Mouse (Mus musculus) yolk sac, embryonic 10.5 days (tissue): ENCODE data around the gene Slc26a10.

ENCODE experiments used
- DNase-seq: peaks from one replicate; pipeline ENCODE4 v3.0.0-alpha.2; 2017; ENCODE audit warnings: low spot score

Slc26a10 gene

GRCm38 (mm10) chr10:127179871-127180694 is at the start of gene Slc26a10:
Gene Slc26a10, minus strand, starts transcription at chr10:127180645.
- no peak for DNase-seq

- peak; percentile 44 for DNase-seq
Observed at GRCm38 (mm10) chr10:127228897-127229296, 48.5 kb upstream of the Slc26a10 start.

- no peak for DNase-seq
Observed at GRCm38 (mm10) chr10:127227163-127227562, 46.7 kb upstream of the Slc26a10 start.

DNA sequence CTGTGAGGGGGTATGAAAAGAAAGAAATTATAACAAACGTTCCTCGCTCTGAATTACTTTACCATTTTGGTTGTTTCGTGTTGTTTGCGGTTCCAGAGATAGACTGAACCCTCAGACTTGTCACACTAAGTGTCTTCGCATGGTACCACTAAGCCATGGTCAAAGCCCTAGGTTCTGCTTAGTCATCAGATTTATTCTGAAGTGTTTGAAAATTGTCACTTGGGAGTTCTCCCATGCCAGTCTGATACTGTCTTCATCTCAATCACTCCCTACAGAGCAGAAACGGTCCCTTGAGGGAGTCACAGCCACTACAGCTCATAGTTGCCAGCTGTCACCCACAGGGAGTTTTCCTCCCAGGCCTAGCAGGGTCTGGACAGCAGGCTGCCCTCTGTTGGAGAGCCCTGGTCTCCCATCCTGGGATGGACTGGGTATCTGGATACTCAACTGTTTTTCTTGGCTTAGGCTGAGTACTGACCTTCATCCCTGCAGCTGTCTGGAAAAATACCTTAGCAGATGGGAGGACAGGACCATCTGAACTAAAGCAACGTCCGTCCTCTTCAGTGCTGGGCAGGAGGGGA is 46.0 kb upstream of the Slc26a10 start:
- DNase-seq = no peak

- DNase-seq = no peak
Observed at GRCm38 (mm10) chr10:127225732-127226131, 45.3 kb upstream of the Slc26a10 start.

DNA sequence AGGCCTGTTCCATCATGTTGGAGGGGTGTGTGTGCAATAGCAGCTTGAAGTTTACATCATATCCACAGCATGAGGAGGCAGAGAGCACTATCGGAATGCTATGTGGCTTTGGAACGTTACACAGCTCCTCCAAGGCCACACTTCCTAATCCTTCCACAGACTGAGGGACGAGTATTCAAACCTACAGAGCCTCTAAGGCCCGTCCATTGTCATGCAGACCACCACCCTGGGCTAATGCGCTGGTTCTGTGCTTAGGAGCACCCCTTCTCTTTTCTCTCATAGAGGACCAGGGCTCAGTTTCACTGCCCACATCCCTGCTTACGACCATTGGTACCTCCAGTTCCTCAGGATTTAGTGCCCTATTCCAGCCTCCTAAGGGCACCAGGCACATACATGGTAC is 44.8 kb upstream of the Slc26a10 start:
- DNase-seq = no peak

DNA sequence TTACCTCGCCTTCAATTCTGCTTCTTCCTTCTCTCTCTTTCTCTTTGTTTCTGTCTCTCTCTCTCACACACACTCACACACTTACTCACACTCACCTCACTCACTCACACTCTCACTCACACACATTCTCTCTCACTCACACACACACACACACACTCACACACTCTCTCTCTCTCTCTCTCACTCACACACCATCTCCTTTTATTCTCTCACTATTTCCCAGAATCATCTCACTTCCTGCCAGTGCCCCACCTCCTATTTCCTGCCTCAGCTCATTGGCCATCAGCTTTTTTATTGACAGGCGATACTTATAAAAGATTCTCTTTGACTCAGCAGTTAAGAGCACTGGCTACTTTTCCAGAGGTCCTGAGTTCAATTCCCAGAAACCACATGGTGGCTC is 37.9 kb upstream of the Slc26a10 start:
- DNase-seq = no peak

DNA sequence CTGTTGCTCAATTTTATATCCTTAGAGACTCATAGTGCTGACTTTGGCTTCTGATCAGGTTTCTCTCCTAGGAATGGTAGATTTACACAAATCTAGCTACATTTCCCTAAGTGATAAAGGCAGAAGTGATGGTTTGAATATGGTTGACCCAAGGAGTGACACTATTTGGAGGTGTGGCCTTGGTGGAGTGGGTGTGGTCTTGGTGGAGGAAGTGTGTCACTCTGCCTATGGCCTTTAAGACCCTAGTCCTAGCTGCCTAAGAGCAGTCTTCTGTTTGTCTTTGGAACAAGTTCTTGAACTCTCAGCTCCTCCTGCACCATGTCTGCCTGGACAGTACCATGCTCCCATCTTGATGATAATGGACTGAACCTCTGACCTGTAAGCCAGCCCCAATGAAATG is 36.7 kb upstream of the Slc26a10 start:
- no peak for DNase-seq

- DNase-seq = no peak
Observed at GRCm38 (mm10) chr10:127216456-127216855, 36.0 kb upstream of the Slc26a10 start.

- DNase-seq = peak; percentile 75
Observed at GRCm38 (mm10) chr10:127214422-127214803, 34.0 kb upstream of the Slc26a10 start.

DNA sequence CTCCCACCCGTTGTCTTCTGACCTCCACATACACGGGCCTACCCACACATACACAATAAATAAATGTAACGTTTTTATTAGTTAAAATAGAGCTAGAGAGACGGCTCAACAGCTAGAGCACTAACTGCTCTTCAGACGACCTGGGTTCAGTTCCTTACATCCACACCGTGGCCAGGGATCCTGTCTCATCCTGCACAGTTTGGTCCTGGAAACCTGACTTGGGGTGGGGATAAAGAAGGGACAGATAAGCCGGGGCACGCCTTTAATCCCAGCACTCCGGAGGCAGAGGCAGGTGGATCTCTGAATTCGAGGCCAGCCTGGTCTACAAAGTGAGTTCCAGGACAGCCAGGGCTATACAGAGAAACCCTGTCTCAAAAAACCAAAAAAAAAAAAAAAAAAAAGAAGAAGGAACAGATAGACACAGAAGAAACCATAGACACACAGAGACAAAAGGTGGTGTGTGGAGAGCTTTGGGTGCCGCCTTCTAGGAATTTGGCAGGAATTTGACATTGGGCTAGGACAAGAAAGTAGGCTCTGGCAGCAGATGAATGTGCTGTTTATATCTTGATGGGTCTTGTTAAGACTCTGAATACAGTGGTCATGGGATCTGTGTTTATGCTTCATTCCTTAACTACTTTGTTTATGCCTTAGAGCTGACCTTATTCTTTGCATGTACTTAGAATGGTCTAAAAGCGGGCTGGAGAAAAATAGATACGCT is 33.4 kb upstream of the Slc26a10 start:
- no peak for DNase-seq

- DNase-seq = no peak
Observed at GRCm38 (mm10) chr10:127213272-127213671, 32.8 kb upstream of the Slc26a10 start.

GRCm38 (mm10) chr10:127211414-127211854 is 31.0 kb upstream of the Slc26a10 start, which contains the start of gene Pip4k2c:
Gene Pip4k2c, minus strand, starts transcription at chr10:127211585.
- DNase-seq = peak; percentile 94

DNA sequence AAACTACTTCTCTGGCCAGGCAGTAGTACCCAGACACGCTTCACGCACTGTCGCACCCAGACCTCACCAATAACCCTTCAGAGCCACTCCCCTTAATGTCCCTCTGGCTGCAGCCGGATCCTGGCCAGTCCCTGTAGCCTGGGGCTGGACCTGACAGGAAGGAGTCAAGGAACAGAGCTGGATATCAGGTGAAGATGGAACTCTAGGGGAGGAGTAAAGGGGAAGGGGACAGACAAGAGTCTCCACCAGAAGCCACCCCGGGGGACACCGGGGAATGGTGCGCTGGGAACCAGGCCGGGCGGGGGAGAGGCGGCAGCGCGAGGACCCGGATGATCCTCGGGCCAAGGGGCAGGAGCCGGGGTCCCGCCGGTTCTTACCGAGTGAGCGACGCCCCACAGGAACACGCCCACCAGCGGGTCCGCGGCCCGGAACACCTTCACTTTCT is 30.5 kb upstream of the Slc26a10 start:
- DNase-seq = no peak

- DNase-seq = peak; percentile 2
Observed at GRCm38 (mm10) chr10:127209928-127210570, 29.6 kb upstream of the Slc26a10 start.

DNA sequence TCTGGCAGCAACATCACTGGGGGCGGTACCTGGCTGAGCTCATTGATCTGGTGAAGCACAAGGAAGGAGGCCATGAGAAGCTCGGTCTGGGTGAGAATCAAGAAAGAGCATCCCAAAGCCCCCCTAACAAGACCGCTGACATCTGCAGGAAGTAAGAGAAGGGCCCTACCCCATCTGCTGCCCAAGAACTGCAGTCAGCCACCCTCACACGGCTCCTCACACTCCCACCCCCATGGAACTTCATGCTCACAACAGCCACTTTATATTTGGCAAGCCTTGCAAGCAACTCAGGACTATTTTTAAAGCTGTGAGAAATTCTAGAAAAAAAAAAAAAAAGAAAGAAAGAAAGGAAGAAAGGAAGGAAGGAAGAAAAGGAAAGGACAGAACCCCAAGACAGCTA is 28.5 kb upstream of the Slc26a10 start:
- DNase-seq = no peak

- DNase-seq = peak; percentile 61
Observed at GRCm38 (mm10) chr10:127205373-127205772, 24.9 kb upstream of the Slc26a10 start.

DNA sequence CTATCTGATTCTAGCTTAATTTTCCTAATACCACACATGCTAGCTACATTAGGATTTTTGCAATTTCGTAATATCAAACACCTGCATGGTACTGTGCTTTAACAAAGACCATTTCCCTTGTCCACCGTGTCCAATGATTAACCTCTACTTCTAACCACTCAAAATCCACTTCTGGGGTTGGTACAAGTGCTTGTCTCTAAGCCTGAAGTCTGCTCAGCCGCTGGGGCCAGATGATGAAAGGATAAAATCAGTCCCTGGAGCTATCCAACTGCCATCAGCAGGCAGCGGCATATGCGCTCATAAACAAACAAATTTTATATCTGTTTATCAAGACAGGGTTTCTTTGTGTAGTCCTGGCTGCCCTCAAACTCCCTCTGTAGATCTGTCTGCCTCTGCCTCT is 24.1 kb upstream of the Slc26a10 start:
- no peak for DNase-seq

- peak; percentile 1 for DNase-seq
Observed at GRCm38 (mm10) chr10:127203106-127203505, 22.7 kb upstream of the Slc26a10 start.

- DNase-seq = no peak
Observed at GRCm38 (mm10) chr10:127200279-127200678, 19.8 kb upstream of the Slc26a10 start.

- no peak for DNase-seq
Observed at GRCm38 (mm10) chr10:127199474-127199873, 19.0 kb upstream of the Slc26a10 start.

- DNase-seq = no peak
Observed at GRCm38 (mm10) chr10:127199068-127199467, 18.6 kb upstream of the Slc26a10 start.
